Mouse (Mus musculus) liver, postnatal 0 days (tissue): ENCODE data around the gene Cbarp.

Experiments used
- CTCF ChIP-seq: sonication (generic); IDR thresholded peaks from 2 replicates; pipeline ENCODE4 v1.5.1; 2016; ENCODE audit warnings: antibody characterized with exemption, low read depth
- EP300 ChIP-seq: IDR thresholded peaks from 2 replicates; pipeline ENCODE4 v1.6.1; 2016; ENCODE audit warnings: antibody characterized with exemption, low read depth, mild to moderate bottlenecking

DNA sequence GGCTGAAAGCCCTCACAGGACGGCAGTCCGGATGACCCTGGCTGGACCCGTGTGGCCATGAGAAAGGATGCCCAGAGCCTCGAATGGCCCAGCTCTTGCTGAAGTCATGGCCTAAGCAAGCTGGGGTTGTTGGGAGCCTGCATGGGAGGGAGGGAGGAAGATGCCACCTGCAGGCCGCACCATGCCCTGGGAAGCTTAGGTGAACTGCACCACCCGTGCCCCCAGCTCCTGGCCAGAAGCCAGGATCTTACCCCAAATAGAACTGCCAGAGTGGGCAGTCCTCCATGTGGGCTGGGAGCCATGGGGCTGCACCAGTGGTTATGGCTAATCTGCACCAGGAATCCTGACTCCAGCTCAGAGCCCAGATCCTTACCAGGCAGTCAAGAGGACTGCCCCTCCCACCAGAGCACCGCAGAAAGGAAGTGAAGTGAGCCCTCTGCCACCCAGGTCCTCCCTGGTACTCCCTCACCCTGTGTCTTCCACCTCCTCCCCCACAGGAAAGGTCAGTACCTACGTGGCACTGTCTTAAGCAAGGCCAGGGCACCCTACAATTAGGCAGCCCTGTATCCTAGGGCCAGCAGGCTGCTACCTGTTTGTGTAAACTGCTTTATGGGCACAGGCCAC lies 7.3 kb downstream of the Cbarp start:
- TF ChIP-seq CTCF = peak; percentile 39
- no peak for TF ChIP-seq EP300
